Mouse (Mus musculus) embryonic facial prominence, embryonic 11.5 days (tissue): ENCODE data around the gene Grin1. TPM values are rescaled to one million over a fixed set of nuclear protein-coding genes. Genes with fewer than 3 reads are reported as not detected.
A peak's percentile ranks its signal among the peaks of the same experiment; 100 is the strongest.

Experiments used
- ATAC-seq: fragments of 200-750 bp; cut with Nextera tagmentation; replicated peaks from 2 replicates; pipeline ENCODE4 v1.8.0; 2017; ENCODE audit warnings: low read depth; ENCODE audit not compliant: insufficient number of reproducible peaks, low FRiP score, low TSS enrichment
- DNase-seq: peaks from one replicate; pipeline ENCODE4 v3.0.0-alpha.2; 2015; ENCODE audit warnings: low spot score
- H3K27ac ChIP-seq: fragments of 300-500 bp; sonication (generic); replicated peaks from 2 replicates; pipeline ENCODE4 v1.5.1; 2014; ENCODE audit warnings: mild to moderate bottlenecking, low read depth, low read length, control low read depth
- H3K27me3 ChIP-seq: fragments of 300-500 bp; sonication (generic); 2 replicates; pipeline ENCODE4 v1.6.1; 2014; ENCODE audit warnings: mild to moderate bottlenecking, low read length, moderate library complexity, mixed read lengths; ENCODE audit not compliant: control insufficient read depth, insufficient read depth
- H3K36me3 ChIP-seq: fragments of 300-500 bp; sonication (generic); replicated peaks from 2 replicates; pipeline ENCODE4 v1.6.1; 2014; ENCODE audit warnings: low read depth, mild to moderate bottlenecking, low read length, moderate library complexity, mixed read lengths; ENCODE audit not compliant: control insufficient read depth, insufficient read depth
- H3K4me1 ChIP-seq: fragments of 300-500 bp; sonication (generic); 2 replicates; pipeline ENCODE4 v1.6.1; 2014; ENCODE audit warnings: low read length, mixed read lengths; ENCODE audit not compliant: control insufficient read depth, insufficient read depth
- H3K4me2 ChIP-seq: fragments of 300-500 bp; sonication (generic); 2 replicates; pipeline ENCODE4 v1.6.1; 2014; ENCODE audit warnings: low read depth, mild to moderate bottlenecking, control low read depth, low read length, moderate library complexity
- H3K4me3 ChIP-seq: fragments of 300-500 bp; sonication (generic); 2 replicates; pipeline ENCODE4 v1.5.1; 2014; ENCODE audit warnings: low read depth, low read length, control low read depth
- H3K9ac ChIP-seq: fragments of 300-500 bp; sonication (generic); replicated peaks from 2 replicates; pipeline ENCODE4 v1.6.1; 2014; ENCODE audit warnings: mild to moderate bottlenecking, control low read depth, low read length
- H3K9me3 ChIP-seq: fragments of 300-500 bp; sonication (generic); replicated peaks from 2 replicates; pipeline ENCODE4 v1.6.1; 2016; ENCODE audit warnings: mild to moderate bottlenecking, low read length, inconsistent platforms, mixed read lengths; ENCODE audit not compliant: control insufficient read depth
- WGBS: fragments of 180-500 bp; shearing (Covaris S2); extraction: QIAGEN DNeasy Blood & Tissue Kit; methylation state at CpG from one replicate; pipeline ENCODE4 v1.1.7; 2014; 5-methylcytosine and 5-hydroxymethylcytosine counted together
- polyA plus RNA-seq: library from polyadenylated mRNA; unstranded; fragments of >200 nt; fragmentation: Nextera tagmentation; extraction: Ambion mirVana; gene quantifications from 2 replicates; pipeline ENCODE4 v1.2.1, GENCODE M21; 2014

Grin1 gene
- 1.6 TPM in 2 replicates for polyA plus RNA-seq

DNA sequence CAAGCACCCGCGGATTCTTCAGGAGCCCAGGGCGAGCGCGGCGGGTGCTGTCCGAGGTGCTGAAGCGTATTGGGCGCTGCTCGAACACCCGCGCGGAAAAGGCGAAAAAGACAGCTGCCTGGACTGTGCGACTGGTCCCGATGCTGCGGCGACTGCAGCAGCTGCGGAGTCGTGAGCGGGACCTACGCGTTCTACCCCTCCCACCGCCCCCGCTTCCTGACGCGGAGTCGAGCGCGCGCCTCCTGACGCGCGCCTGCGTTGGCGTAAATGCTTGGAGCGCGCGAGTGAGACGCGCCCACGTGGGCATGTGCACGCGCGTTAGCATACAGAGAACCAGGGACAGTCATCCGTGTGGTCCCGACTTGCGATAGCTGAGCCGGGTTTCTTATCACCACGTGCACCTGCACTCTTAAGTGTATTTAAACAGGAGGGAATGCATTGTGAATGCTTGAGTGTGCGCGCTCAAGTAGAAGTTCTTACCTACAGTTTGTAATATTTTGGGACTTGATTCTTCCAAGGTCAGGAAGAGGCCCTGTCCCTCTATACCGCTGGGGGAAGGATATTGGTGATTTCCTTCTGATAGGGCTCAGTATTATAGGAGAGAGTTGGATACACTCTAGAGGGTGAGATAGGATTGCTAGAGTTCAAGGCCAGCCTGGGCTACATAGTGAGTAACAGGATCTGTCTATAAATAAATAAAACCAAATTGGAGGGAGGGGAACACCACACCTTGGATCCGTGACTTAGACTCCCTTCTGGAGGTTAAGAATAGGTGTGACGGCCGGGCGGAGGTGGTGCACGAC, at the start of gene Grin1:
Gene Grin1 (minus strand): TSS at position 217 of the 803 bp plus-strand sequence.
- DNase-seq: peak; percentile 85
- 0 out of 2 replicates have a peak, but pooled peaks have one; percentile 65 for ATAC-seq
- Histone ChIP-seq H3K9me3 (no peaks in the 10 kb centered on the region), H3K36me3 (no peaks in the 10 kb centered on the region), H3K4me3 (peak within 1 kb of the TSS; percentile 28), H3K4me1 (no peaks in the 10 kb centered on the region), H3K27ac (no peak within 1 kb of the TSS), H3K27me3 (peaks cover 22% of the 10 kb centered on the region), H3K4me2 (peak within 1 kb of the TSS; percentile 57), H3K9ac (no peak within 1 kb of the TSS)
- 10% methylated on average over 55 of the region's 58 CpGs for WGBS

- ATAC-seq (peak; percentile 74), DNase-seq (peak; percentile 76)
- H3K9ac ChIP-seq: peak within 1 kb of the TSS; percentile 66
- under 1% methylated on average over 54 of the region's 54 CpGs for WGBS
- no peaks in the 10 kb centered on the region for H3K9me3 ChIP-seq
- H3K27ac ChIP-seq: no peak within 1 kb of the TSS
- peak within 1 kb of the TSS; percentile 54 for H3K4me3 ChIP-seq
- peak within 1 kb of the TSS; percentile 97 for H3K4me2 ChIP-seq
- H3K27me3 ChIP-seq: peaks cover 13% of the 10 kb centered on the region
- H3K36me3 ChIP-seq: no peaks in the 10 kb centered on the region
- H3K4me1 ChIP-seq: peaks cover 3% of the 10 kb centered on the region; the same call in 1 of the 2 replicates
Measured at GRCm38 (mm10) chr2:25365091-25365761, 46.2 kb upstream of the Grin1 start, which contains the start of gene Uap1l1. Gene Uap1l1, minus strand, starts transcription at chr2:25365682.

DNA sequence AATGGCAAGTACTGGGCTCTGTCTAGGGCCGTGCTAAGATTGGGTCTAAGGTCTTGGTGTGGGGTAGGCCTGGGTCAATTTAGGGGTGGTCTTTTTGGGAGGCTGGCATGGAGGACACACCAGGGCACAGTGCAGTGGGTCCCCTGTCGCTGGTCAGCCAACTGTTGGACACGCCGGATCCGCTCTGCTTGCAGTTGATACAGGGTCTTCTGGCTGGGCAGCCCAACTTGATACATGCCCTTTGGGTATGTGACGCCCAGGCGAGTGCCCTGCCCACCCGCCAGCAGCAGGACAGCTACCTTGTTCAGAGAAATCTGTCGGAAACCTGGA, 45.7 kb upstream of the Grin1 start:
- peak; percentile 30; the same call in 1 of the 2 replicates for ATAC-seq
- peaks cover 13% of the 10 kb centered on the region for H3K27me3 ChIP-seq
- no peak overlapping the region for H3K27ac ChIP-seq

GRCm38 (mm10) chr2:25364313-25364712, 45.3 kb upstream of the Grin1 start:
- no peak for DNase-seq
- H3K9me3 ChIP-seq: no peaks in the 10 kb centered on the region
- H3K27me3 ChIP-seq: peaks cover 13% of the 10 kb centered on the region
- no peak for ATAC-seq
- peaks cover 3% of the 10 kb centered on the region; the same call in 1 of the 2 replicates for H3K4me1 ChIP-seq
- no peak overlapping the region for H3K27ac ChIP-seq
- no peak overlapping the region; the same call in 1 of the 2 replicates for H3K9ac ChIP-seq
- no peak overlapping the region for H3K4me2 ChIP-seq
- WGBS: 86% methylated on average over 4 of the region's 4 CpGs
- no peak overlapping the region for H3K4me3 ChIP-seq
- no peaks in the 10 kb centered on the region for H3K36me3 ChIP-seq

More for the DNA sequence above, 45.7 kb upstream of the Grin1 start:
- peak overlapping the region; percentile 66 for H3K9ac ChIP-seq
- peak overlapping the region; percentile 54 for H3K4me3 ChIP-seq
- 19% methylated on average over 9 of the region's 9 CpGs for WGBS
- no peaks in the 10 kb centered on the region for H3K36me3 ChIP-seq
- H3K9me3 ChIP-seq: no peaks in the 10 kb centered on the region
- peak overlapping the region; percentile 97 for H3K4me2 ChIP-seq
- H3K4me1 ChIP-seq: peaks cover 3% of the 10 kb centered on the region; the same call in 1 of the 2 replicates
- DNase-seq: no peak

DNA sequence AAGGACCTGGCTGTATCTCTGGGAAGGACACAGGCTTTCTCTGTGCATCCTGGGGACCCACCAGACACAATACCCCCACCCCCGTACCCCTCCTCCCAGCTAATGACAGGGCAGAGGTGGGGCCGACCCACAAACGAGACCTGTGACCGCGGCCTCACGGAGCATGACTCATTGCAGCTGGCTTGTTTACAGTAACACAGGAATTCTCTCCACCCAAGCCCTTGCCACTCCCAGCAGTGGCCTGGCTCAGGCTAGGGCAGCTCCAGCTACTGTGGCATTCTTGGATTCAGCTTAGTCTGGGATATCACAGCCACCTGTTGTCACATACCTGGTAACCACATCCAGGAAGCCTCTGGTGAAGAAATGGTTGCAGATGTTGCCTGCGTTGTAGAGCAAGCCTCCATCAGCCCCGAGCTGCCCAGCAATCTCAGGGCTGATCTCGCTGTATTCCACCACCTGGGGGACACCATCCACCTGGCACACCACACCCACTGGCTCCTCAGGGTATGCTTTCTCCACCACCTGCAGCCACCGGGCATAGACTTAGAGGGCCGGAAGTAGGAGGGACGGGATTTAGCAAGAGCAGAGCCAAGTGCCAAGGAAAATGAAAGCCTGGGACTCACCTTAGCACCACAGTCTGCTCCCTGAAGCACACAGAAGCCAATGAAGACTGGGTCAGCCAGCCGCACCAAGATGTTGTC, 44.6 kb upstream of the Grin1 start:
- Histone ChIP-seq H3K9ac (no peak overlapping the region; the same call in 1 of the 2 replicates), H3K4me3 (no peak overlapping the region), H3K27ac (no peak overlapping the region), H3K4me1 (peaks cover 3% of the 10 kb centered on the region; the same call in 1 of the 2 replicates), H3K4me2 (no peak overlapping the region), H3K27me3 (peaks cover 13% of the 10 kb centered on the region), H3K36me3 (no peaks in the 10 kb centered on the region), H3K9me3 (no peaks in the 10 kb centered on the region)
- 54% methylated on average over 13 of the region's 13 CpGs for WGBS
- ATAC-seq (0 out of 2 replicates have a peak, but pooled peaks have one; percentile 4), DNase-seq (no peak)

DNA sequence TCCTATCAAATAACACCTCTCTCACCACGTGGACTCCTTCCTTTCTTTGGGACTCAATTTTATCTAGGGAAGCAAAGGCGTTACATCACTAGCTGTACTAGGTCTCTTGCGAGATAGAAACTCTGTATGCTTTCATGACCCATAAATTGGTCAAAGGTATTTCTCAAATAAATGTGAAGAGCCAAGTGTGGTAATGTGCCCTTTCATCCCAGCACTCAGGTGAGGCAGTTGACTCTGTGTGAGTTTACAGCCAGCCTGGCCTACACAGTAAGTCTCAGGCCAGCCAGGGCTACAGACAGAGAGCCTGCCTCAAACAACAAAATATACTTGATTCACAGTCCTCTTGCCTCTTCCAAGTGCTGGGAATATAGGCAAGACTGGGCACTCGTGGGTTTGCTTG, 40.9 kb upstream of the Grin1 start:
- no peak overlapping the region for H3K4me3 ChIP-seq
- H3K4me1 ChIP-seq: peaks cover 6% of the 10 kb centered on the region; the same call in 1 of the 2 replicates
- no peaks in the 10 kb centered on the region; the same call in 1 of the 2 replicates for H3K36me3 ChIP-seq
- ATAC-seq: no peak
- no peak for DNase-seq
- no peak overlapping the region for H3K4me2 ChIP-seq
- H3K9ac ChIP-seq: no peak overlapping the region
- 81% methylated on average over 4 of the region's 4 CpGs for WGBS
- H3K9me3 ChIP-seq: no peaks in the 10 kb centered on the region
- H3K27me3 ChIP-seq: peaks cover 12% of the 10 kb centered on the region
- no peak overlapping the region for H3K27ac ChIP-seq

DNA sequence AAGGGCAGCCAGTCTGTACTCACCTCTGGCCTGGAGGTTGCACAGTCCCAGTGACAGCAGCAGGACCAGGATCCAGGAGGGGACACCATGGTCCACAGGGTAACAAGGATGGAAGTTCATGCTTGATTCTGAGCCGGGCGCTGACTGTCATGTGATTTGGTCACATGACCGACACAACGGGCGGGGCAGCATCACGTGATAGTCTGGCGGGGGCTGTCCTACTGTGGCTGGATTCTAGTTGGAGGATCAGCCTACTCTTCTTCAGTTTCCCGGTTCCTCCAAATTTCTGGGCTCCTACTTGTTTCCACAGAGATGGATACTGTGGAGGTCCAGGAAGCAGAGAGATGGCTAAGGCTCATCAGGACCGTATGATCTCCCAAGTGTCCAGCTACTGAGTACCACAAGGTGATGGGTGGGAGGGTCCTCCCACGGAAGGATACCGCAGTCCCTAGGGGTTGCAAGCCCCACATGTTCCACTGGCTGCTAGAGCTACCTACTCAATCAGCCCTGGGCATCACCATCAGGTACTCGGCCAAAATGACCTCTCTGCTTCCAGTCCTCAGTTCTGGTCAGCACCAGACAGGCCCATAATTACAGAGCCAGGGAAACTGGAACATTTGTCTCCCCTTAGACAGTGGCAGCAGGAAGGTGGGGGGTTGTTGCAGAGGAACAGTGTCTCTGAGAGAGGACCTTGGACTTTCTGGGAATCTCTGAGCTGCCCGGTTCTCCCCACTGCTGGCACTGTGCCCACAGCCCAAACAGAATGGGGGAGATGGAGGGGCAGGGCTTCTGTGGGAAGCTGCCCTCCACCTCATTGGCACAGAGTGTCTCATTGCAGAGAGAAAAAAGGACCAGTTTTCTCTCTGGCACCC, 37.5 kb upstream of the Grin1 start, which contains the start of gene Dpp7:
Gene Dpp7 (minus strand): TSS at position 152 of the 872 bp plus-strand sequence.
- DNase-seq: peak; percentile 90
- peak within 1 kb of the TSS; percentile 47 for H3K4me3 ChIP-seq
- peak; percentile 60 for ATAC-seq
- no peaks in the 10 kb centered on the region; the same call in 1 of the 2 replicates for H3K36me3 ChIP-seq
- 7% methylated on average over 13 of the region's 13 CpGs for WGBS
- H3K4me1 ChIP-seq: peaks cover 4% of the 10 kb centered on the region; the same call in 1 of the 2 replicates
- H3K9me3 ChIP-seq: no peaks in the 10 kb centered on the region
- no peak within 1 kb of the TSS for H3K27ac ChIP-seq
- no peaks in the 10 kb centered on the region for H3K27me3 ChIP-seq
- H3K9ac ChIP-seq: peak within 1 kb of the TSS; percentile 63
- peak within 1 kb of the TSS; percentile 81 for H3K4me2 ChIP-seq
